8 mouse cellular contexts compared by ENCODE assay signal in genomic region chr9:124439403-124439847, GRCm38 (mm10). TPM values are rescaled to one million over a fixed set of nuclear protein-coding genes. Genes with fewer than 3 reads are reported as not detected.
DNase-seq lines count a peak whose midpoint lies in the region; ATAC-seq lines count a peak whose summit lies in the region.

No protein-coding gene starts in this region.

- no peak overlapping the region for H3K4me2 ChIP-seq in forebrain, embryonic 14.5 days (ENCODE audit: low read length)
- H3K4me2 ChIP-seq in intestine, embryonic 14.5 days (ENCODE audit: low read length), result no peak overlapping the region
- no peak overlapping the region for H3K4me2 ChIP-seq in liver, embryonic 12.5 days

- peak; percentile 33 for DNase-seq in retina, postnatal 1 day
- no peak for DNase-seq in retina, embryonic 14.5 days (ENCODE audit: low spot score)
- DNase-seq in WW6 (ENCODE audit: low read depth, low spot score), result peak; percentile 90
- DNase-seq in forebrain, embryonic 14.5 days (ENCODE audit: low spot score), result peak; percentile 3
- DNase-seq in intestine, embryonic 14.5 days (ENCODE audit: low spot score), result peak; percentile 62
- peak; percentile 12 for DNase-seq in neural tube, embryonic 10.5 days (ENCODE audit: extremely low spot score, low spot score)
- DNase-seq in adipocyte (ENCODE audit: low spot score), result no peak

- peaks cover 20% of the 10 kb centered on the region for H3K9me3 ChIP-seq in forebrain, embryonic 14.5 days (replicated peaks; ENCODE audit: control insufficient read depth, low read length)
- peaks cover 35% of the 10 kb centered on the region for H3K9me3 ChIP-seq in intestine, embryonic 14.5 days (ENCODE audit: control insufficient read depth, low read length)
- peaks cover 33% of the 10 kb centered on the region for H3K9me3 ChIP-seq in liver, embryonic 12.5 days (replicated peaks)

- 94% methylated on average over 13 of the region's 13 CpGs for WGBS in forebrain, embryonic 14.5 days
- WGBS in intestine, embryonic 14.5 days, result 91% methylated on average over 13 of the region's 13 CpGs
- WGBS in liver, embryonic 12.5 days (ENCODE audit: insufficient replicate concordance), result 82% methylated on average over 13 of the region's 13 CpGs

- ATAC-seq in forebrain, embryonic 14.5 days, result peak; percentile 58
- ATAC-seq in intestine, embryonic 14.5 days (replicated peaks; ENCODE audit: low FRiP score, low TSS enrichment, low read depth), result peak; percentile 64
- ATAC-seq in liver, embryonic 12.5 days, result peak; percentile 50

- H3K27ac ChIP-seq in forebrain, embryonic 14.5 days (ENCODE audit: low read depth, low read length), result no peak overlapping the region
- no peak overlapping the region for H3K27ac ChIP-seq in intestine, embryonic 14.5 days (ENCODE audit: low read depth)
- H3K27ac ChIP-seq in liver, embryonic 12.5 days, result no peak overlapping the region

- H3K36me3 ChIP-seq in forebrain, embryonic 14.5 days (ENCODE audit: control insufficient read depth, insufficient read depth, low read length), result peaks cover 34% of the 10 kb centered on the region
- peaks cover 36% of the 10 kb centered on the region for H3K36me3 ChIP-seq in intestine, embryonic 14.5 days (ENCODE audit: control insufficient read depth, insufficient read depth, low read length)
- H3K36me3 ChIP-seq in liver, embryonic 12.5 days, result peaks cover 38% of the 10 kb centered on the region

- H3K9ac ChIP-seq in forebrain, embryonic 14.5 days (ENCODE audit: low read length), result no peak overlapping the region
- H3K9ac ChIP-seq in intestine, embryonic 14.5 days (ENCODE audit: low read length), result no peak overlapping the region
- no peak overlapping the region for H3K9ac ChIP-seq in liver, embryonic 12.5 days

- no peaks in the 10 kb centered on the region for H3K4me1 ChIP-seq in forebrain, embryonic 14.5 days (ENCODE audit: control insufficient read depth, insufficient read depth, low read length)
- no peaks in the 10 kb centered on the region for H3K4me1 ChIP-seq in intestine, embryonic 14.5 days (replicated peaks; ENCODE audit: control insufficient read depth, insufficient read depth, low read length)
- 0 out of 2 replicates have a peak, but pooled peaks cover 4% of the 10 kb centered on the region for H3K4me1 ChIP-seq in liver, embryonic 12.5 days

- H3K27me3 ChIP-seq in forebrain, embryonic 14.5 days (replicated peaks; ENCODE audit: control insufficient read depth, insufficient read depth, low read length), result no peaks in the 10 kb centered on the region
- H3K27me3 ChIP-seq in intestine, embryonic 14.5 days (replicated peaks; ENCODE audit: control insufficient read depth, insufficient read depth, low read length), result no peaks in the 10 kb centered on the region
- no peaks in the 10 kb centered on the region for H3K27me3 ChIP-seq in liver, embryonic 12.5 days (replicated peaks)

- no peak overlapping the region for H3K4me3 ChIP-seq in forebrain, embryonic 14.5 days (ENCODE audit: low read depth, low read length)
- no peak overlapping the region for H3K4me3 ChIP-seq in intestine, embryonic 14.5 days (ENCODE audit: low read depth, low read length)
- H3K4me3 ChIP-seq in liver, embryonic 12.5 days, result no peak overlapping the region

RNA-seq across cellular contexts. Expression of gene Ppp2r3d, which starts 37.3 kb away (rescaled TPM):
- polyA plus RNA-seq in forebrain, embryonic 14.5 days (2014; fragmentation: Nextera tagmentation; extraction: Ambion mirVana), result 109 and 139 TPM in 2 replicates
- polyA plus RNA-seq in intestine, embryonic 14.5 days (2014; fragmentation: Nextera tagmentation; extraction: Ambion mirVana), result 138 and 148 TPM in 2 replicates
- 58.3 and 58.8 TPM in 2 replicates for polyA plus RNA-seq in liver, embryonic 12.5 days (2016; fragmentation: Nextera tagmentation; extraction: Ambion mirVana)

RNA-seq across cellular contexts. Expression of gene Gm21836, which starts 54.2 kb away (rescaled TPM):
- polyA plus RNA-seq in forebrain, embryonic 14.5 days (2014; fragmentation: Nextera tagmentation; extraction: Ambion mirVana), result not detected in 2 replicates
- polyA plus RNA-seq in intestine, embryonic 14.5 days (2014; fragmentation: Nextera tagmentation; extraction: Ambion mirVana), result not detected in 2 replicates
- polyA plus RNA-seq in liver, embryonic 12.5 days (2016; fragmentation: Nextera tagmentation; extraction: Ambion mirVana), result not detected in 2 replicates

Comparison
In these comparisons a context has a peak if more than half of its experiments do, and no peak if none do; other contexts are left out.
1. DNase-seq: peak in retina, postnatal 1 day (single experiment), WW6 (single experiment), forebrain, embryonic 14.5 days (single experiment), intestine, embryonic 14.5 days (single experiment) and neural tube, embryonic 10.5 days (single experiment); none in retina, embryonic 14.5 days (single experiment) and adipocyte (single experiment).
2. Peak in every context shown above with its lines, with median percentiles within 50 percentile points of each other: ATAC-seq.